In the genomic region with DNA sequence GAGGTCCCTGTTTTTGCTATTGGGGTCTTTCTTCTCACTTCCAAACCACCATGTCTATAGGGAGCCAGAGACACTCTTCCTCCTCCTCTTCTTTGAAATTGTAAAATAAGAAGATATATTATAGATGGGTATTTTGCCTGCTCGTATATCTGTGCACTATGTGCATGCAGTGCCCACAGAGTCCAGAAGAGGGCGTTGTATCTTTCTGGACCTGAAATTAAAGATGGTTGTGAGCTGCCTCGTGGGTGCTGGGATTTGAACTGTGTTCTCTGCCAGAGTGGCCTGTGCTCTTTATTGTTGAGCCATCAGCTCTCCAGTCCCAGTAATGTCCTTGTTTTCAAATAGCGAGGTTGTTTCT, we compare ENCODE assay signal across 9 mouse cellular contexts.
A peak's percentile ranks its signal among the peaks of the same experiment; 100 is the strongest.
DNase-seq lines count a peak whose midpoint lies in the region; ATAC-seq and TF ChIP-seq lines count a peak whose summit lies in the region.
"Had no signal": no experiment of that assay in that cellular context is flagged by ENCODE, and none has a peak within 500 bp of the region (broad histone marks: within the 10 kb centered on the region; RNA-seq: fewer than 3 reads in every experiment).

No protein-coding gene starts in this region.

- no peaks in the 10 kb centered on the region for H3K9me3 ChIP-seq in lung, postnatal 0 days (ENCODE audit: low read length)
- H3K9me3 ChIP-seq in embryonic facial prominence, embryonic 14.5 days (ENCODE audit: control insufficient read depth, low read length) = no peaks in the 10 kb centered on the region
- no peaks in the 10 kb centered on the region for H3K9me3 ChIP-seq in limb, embryonic 10.5 days (replicated peaks)
- H3K9me3 ChIP-seq in stomach, embryonic 14.5 days (ENCODE audit: control insufficient read depth, low read depth, low read length) = no peaks in the 10 kb centered on the region

- no peak overlapping the region for H3K27ac ChIP-seq in lung, postnatal 0 days (ENCODE audit: low read length)
- no peak overlapping the region for H3K27ac ChIP-seq in embryonic facial prominence, embryonic 14.5 days (replicated peaks; ENCODE audit: low read depth, low read length)
- H3K27ac ChIP-seq in limb, embryonic 10.5 days = peak overlapping the region; percentile 72
- H3K27ac ChIP-seq in stomach, embryonic 14.5 days (ENCODE audit: low read length) = no peak overlapping the region

- ATAC-seq in lung, postnatal 0 days = no peak
- ATAC-seq in embryonic facial prominence, embryonic 14.5 days (ENCODE audit: low read depth) = no peak
- ATAC-seq in stomach, embryonic 14.5 days (ENCODE audit: insufficient number of reproducible peaks, insufficient read depth, low FRiP score, low read depth) = no peak
- ATAC-seq in erythroid progenitor cell, adult 5-6 weeks (replicated peaks; ENCODE audit: low FRiP score, poor library complexity, severe bottlenecking) = no peak
- ATAC-seq in frontal cortex, adult (ENCODE audit: low TSS enrichment) = no peak

- DNase-seq in lung, postnatal 0 days (ENCODE audit: low spot score) = no peak
- no peak for DNase-seq in lung, postnatal 10 days
- DNase-seq in embryonic facial prominence, embryonic 14.5 days (ENCODE audit: low spot score) = no peak
- DNase-seq in limb, embryonic 10.5 days (ENCODE audit: low spot score) = no peak
- DNase-seq in right cerebral cortex, adult 18-20 months = no peak
- DNase-seq: kidney, postnatal 10 days had no signal

- no peak overlapping the region for H3K9ac ChIP-seq in lung, postnatal 0 days (replicated peaks; ENCODE audit: low read depth)
- no peak overlapping the region for H3K9ac ChIP-seq in embryonic facial prominence, embryonic 14.5 days (ENCODE audit: low read depth, low read length)
- H3K9ac ChIP-seq in stomach, embryonic 14.5 days (replicated peaks; ENCODE audit: low read depth, low read length) = no peak overlapping the region

- H3K4me3 ChIP-seq in lung, postnatal 0 days (ENCODE audit: low read depth, low read length) = peak overlapping the region; percentile 8; the same call in 1 of the 2 replicates
- H3K4me3 ChIP-seq in embryonic facial prominence, embryonic 14.5 days (ENCODE audit: low read depth, low read length) = no peak overlapping the region
- H3K4me3 ChIP-seq in limb, embryonic 10.5 days = 0 out of 2 replicates have a peak overlapping the region, but pooled peaks have one; percentile 23
- no peak overlapping the region for H3K4me3 ChIP-seq in stomach, embryonic 14.5 days (ENCODE audit: low read depth, low read length)

- H3K4me1 ChIP-seq in lung, postnatal 0 days (ENCODE audit: insufficient read depth, low read depth, low read length) = no peaks in the 10 kb centered on the region
- H3K4me1 ChIP-seq in embryonic facial prominence, embryonic 14.5 days (ENCODE audit: control insufficient read depth, insufficient read depth, low read length) = no peaks in the 10 kb centered on the region; the same call in 1 of the 2 replicates
- peaks cover 40% of the 10 kb centered on the region for H3K4me1 ChIP-seq in limb, embryonic 10.5 days
- H3K4me1 ChIP-seq in stomach, embryonic 14.5 days (ENCODE audit: control insufficient read depth, insufficient read depth, low read length) = no peaks in the 10 kb centered on the region

- no peaks in the 10 kb centered on the region for H3K27me3 ChIP-seq in lung, postnatal 0 days (replicated peaks; ENCODE audit: insufficient read depth, low read length)
- no peaks in the 10 kb centered on the region for H3K27me3 ChIP-seq in embryonic facial prominence, embryonic 14.5 days (replicated peaks; ENCODE audit: control insufficient read depth, insufficient read depth, low read length)
- H3K27me3 ChIP-seq in limb, embryonic 10.5 days (ENCODE audit: low read depth, poor library complexity, severe bottlenecking) = no peaks in the 10 kb centered on the region
- H3K27me3 ChIP-seq in stomach, embryonic 14.5 days (ENCODE audit: control insufficient read depth, insufficient read depth, low read length) = no peaks in the 10 kb centered on the region

- H3K36me3 ChIP-seq in lung, postnatal 0 days (ENCODE audit: insufficient read depth, low read length) = no peaks in the 10 kb centered on the region
- no peaks in the 10 kb centered on the region for H3K36me3 ChIP-seq in embryonic facial prominence, embryonic 14.5 days (ENCODE audit: control insufficient read depth, insufficient read depth, low read length)
- no peaks in the 10 kb centered on the region for H3K36me3 ChIP-seq in limb, embryonic 10.5 days
- no peaks in the 10 kb centered on the region for H3K36me3 ChIP-seq in stomach, embryonic 14.5 days (ENCODE audit: control insufficient read depth, insufficient read depth, low read length)

- peak; percentile 62 for TF ChIP-seq CTCF in lung, postnatal 0 days (IDR thresholded peaks at IDR 0.05)

- TF ChIP-seq EP300 in lung, postnatal 0 days (IDR thresholded peaks at IDR 0.05) = no peak

- H3K4me2 ChIP-seq in lung, postnatal 0 days (replicated peaks; ENCODE audit: low read depth, low read length) = peak overlapping the region; percentile 32
- H3K4me2 ChIP-seq in embryonic facial prominence, embryonic 14.5 days (ENCODE audit: low read depth, low read length) = peak overlapping the region; percentile 17
- H3K4me2 ChIP-seq in stomach, embryonic 14.5 days (replicated peaks; ENCODE audit: low read depth, low read length) = peak overlapping the region; percentile 2; the same call in 1 of the 2 replicates

- WGBS in lung, postnatal 0 days = 43% methylated on average over 4 of the region's 4 CpGs
- WGBS in embryonic facial prominence, embryonic 14.5 days = 59% methylated on average over 4 of the region's 4 CpGs
- WGBS in limb, embryonic 10.5 days = 64% methylated on average over 4 of the region's 4 CpGs
- 62% methylated on average over 4 of the region's 4 CpGs for WGBS in stomach, embryonic 14.5 days

Comparison
In these comparisons a context has a peak if more than half of its experiments do, and no peak if none do; other contexts are left out.
1. H3K4me3 ChIP-seq: peak in lung, postnatal 0 days (single experiment) and limb, embryonic 10.5 days (single experiment); none in embryonic facial prominence, embryonic 14.5 days (single experiment) and stomach, embryonic 14.5 days (single experiment).
2. Peak in every context shown above with its lines, with median percentiles within 50 percentile points of each other: H3K4me2 ChIP-seq.